Mouse (Mus musculus) midbrain, embryonic 16.5 days (tissue): ENCODE measurements around the gene Cyp1a1. TPM values are rescaled to one million over a fixed set of nuclear protein-coding genes. Genes with fewer than 3 reads are reported as not detected.

Experiments used
- ATAC-seq: fragments of 200-750 bp; cut with Nextera tagmentation; 2 replicates; pipeline ENCODE4 v1.8.0; 2017; ENCODE audit warnings: moderate TSS enrichment
- H3K27ac ChIP-seq: fragments of 300-500 bp; sonication (generic); 2 replicates; pipeline ENCODE4 v1.5.1; 2014; ENCODE audit warnings: mild to moderate bottlenecking, low read length, mixed read lengths
- H3K27me3 ChIP-seq: fragments of 300-500 bp; sonication (generic); 2 replicates; pipeline ENCODE4 v1.6.1; 2014; ENCODE audit warnings: low read depth, low read length, mixed read lengths; ENCODE audit not compliant: control insufficient read depth, insufficient read depth
- H3K36me3 ChIP-seq: fragments of 300-500 bp; sonication (generic); 2 replicates; pipeline ENCODE4 v1.6.1; 2014; ENCODE audit warnings: mild to moderate bottlenecking, low read length, moderate library complexity, mixed read lengths; ENCODE audit not compliant: control insufficient read depth, insufficient read depth
- H3K4me1 ChIP-seq: fragments of 300-500 bp; sonication (generic); 2 replicates; pipeline ENCODE4 v1.6.1; 2014; ENCODE audit warnings: mild to moderate bottlenecking, low read length, mixed read lengths; ENCODE audit not compliant: control insufficient read depth, insufficient read depth
- H3K4me2 ChIP-seq: fragments of 300-500 bp; sonication (generic); 2 replicates; pipeline ENCODE4 v1.6.1; 2014; ENCODE audit warnings: mild to moderate bottlenecking, low read length, mixed read lengths
- H3K4me3 ChIP-seq: fragments of 300-500 bp; sonication (generic); 2 replicates; pipeline ENCODE4 v1.5.1; 2014; ENCODE audit warnings: low read depth, mild to moderate bottlenecking, low read length, moderate library complexity, mixed read lengths
- H3K9ac ChIP-seq: fragments of 300-500 bp; sonication (generic); 2 replicates; pipeline ENCODE4 v1.6.1; 2014; ENCODE audit warnings: low read depth, low read length, mixed read lengths
- H3K9me3 ChIP-seq: fragments of 300-500 bp; sonication (generic); replicated peaks from 2 replicates; pipeline ENCODE4 v1.6.1; 2014; ENCODE audit warnings: mild to moderate bottlenecking, low read length, mixed read lengths; ENCODE audit not compliant: control insufficient read depth, poor library complexity, severe bottlenecking
- WGBS: fragments of 180-500 bp; shearing (Covaris S2); extraction: QIAGEN DNeasy Blood & Tissue Kit; methylation state at CpG from one replicate; pipeline ENCODE4 v1.1.7; 2014; 5-methylcytosine and 5-hydroxymethylcytosine counted together
- polyA plus RNA-seq: library from polyadenylated mRNA; unstranded; fragments of >200 nt; fragmentation: Nextera tagmentation; extraction: Ambion mirVana; gene quantifications from 2 replicates; pipeline ENCODE4 v1.2.1, GENCODE M21; 2015

Cyp1a1 gene
- polyA plus RNA-seq, 1 experiment from 2014 or later = 0.06 TPM

GRCm38 (mm10) chr9:57664616-57665015 lies 23.1 kb upstream of the Cyp1a1 start:
- 72% methylated on average over 7 of the region's 7 CpGs for WGBS
- ATAC-seq = no peak
- H3K9ac ChIP-seq = peak overlapping the region; percentile 28; the same call in 1 of the 2 replicates

GRCm38 (mm10) chr9:57666536-57666935 lies 21.2 kb upstream of the Cyp1a1 start:
- Histone ChIP-seq H3K27me3 (no peaks in the 10 kb centered on the region), H3K9me3 (no peaks in the 10 kb centered on the region), H3K4me3 (no peak overlapping the region), H3K4me1 (no peaks in the 10 kb centered on the region), H3K9ac (no peak overlapping the region), H3K27ac (no peak overlapping the region), H3K4me2 (no peak overlapping the region), H3K36me3 (no peaks in the 10 kb centered on the region)
- ATAC-seq = no peak
- 87% methylated on average over 8 of the region's 8 CpGs for WGBS

More at GRCm38 (mm10) chr9:57664616-57665015, 23.1 kb upstream of the Cyp1a1 start:
- H3K4me2 ChIP-seq = no peak overlapping the region
- H3K36me3 ChIP-seq = no peaks in the 10 kb centered on the region
- H3K27ac ChIP-seq = no peak overlapping the region
- no peaks in the 10 kb centered on the region for H3K4me1 ChIP-seq
- H3K27me3 ChIP-seq = no peaks in the 10 kb centered on the region
- H3K4me3 ChIP-seq = no peak overlapping the region
- no peaks in the 10 kb centered on the region for H3K9me3 ChIP-seq

GRCm38 (mm10) chr9:57667136-57667535 lies 20.6 kb upstream of the Cyp1a1 start:
- no peaks in the 10 kb centered on the region for H3K36me3 ChIP-seq
- 85% methylated on average over 3 of the region's 3 CpGs for WGBS
- no peaks in the 10 kb centered on the region for H3K4me1 ChIP-seq
- H3K4me2 ChIP-seq = no peak overlapping the region
- no peak overlapping the region for H3K27ac ChIP-seq
- H3K9me3 ChIP-seq = no peaks in the 10 kb centered on the region
- H3K9ac ChIP-seq = no peak overlapping the region
- no peak overlapping the region for H3K4me3 ChIP-seq
- no peak for ATAC-seq
- no peaks in the 10 kb centered on the region for H3K27me3 ChIP-seq

- WGBS = 68% methylated on average over 11 of the region's 11 CpGs
- H3K9ac ChIP-seq = no peak overlapping the region
These were observed 19.9 kb upstream of the Cyp1a1 start for GRCm38 (mm10) chr9:57667817-57668216.

GRCm38 (mm10) chr9:57668277-57668676 lies 19.5 kb upstream of the Cyp1a1 start:
- no peak overlapping the region for H3K4me2 ChIP-seq
- no peaks in the 10 kb centered on the region for H3K9me3 ChIP-seq
- H3K27ac ChIP-seq = no peak overlapping the region
- no peak for ATAC-seq
- H3K4me1 ChIP-seq = no peaks in the 10 kb centered on the region
- no peak overlapping the region for H3K4me3 ChIP-seq
- 42% methylated on average over 1 of the region's 1 CpGs for WGBS
- no peaks in the 10 kb centered on the region for H3K27me3 ChIP-seq
- no peaks in the 10 kb centered on the region for H3K36me3 ChIP-seq
- H3K9ac ChIP-seq = no peak overlapping the region

More at GRCm38 (mm10) chr9:57667817-57668216, 19.9 kb upstream of the Cyp1a1 start:
- Histone ChIP-seq H3K27ac (no peak overlapping the region), H3K27me3 (no peaks in the 10 kb centered on the region), H3K4me2 (no peak overlapping the region), H3K4me1 (no peaks in the 10 kb centered on the region), H3K4me3 (no peak overlapping the region), H3K36me3 (no peaks in the 10 kb centered on the region), H3K9me3 (no peaks in the 10 kb centered on the region)
- ATAC-seq = no peak

GRCm38 (mm10) chr9:57669566-57669965 lies 18.2 kb upstream of the Cyp1a1 start:
- Histone ChIP-seq H3K4me1 (no peaks in the 10 kb centered on the region), H3K27ac (no peak overlapping the region), H3K9me3 (no peaks in the 10 kb centered on the region), H3K27me3 (no peaks in the 10 kb centered on the region), H3K9ac (no peak overlapping the region), H3K4me2 (no peak overlapping the region), H3K4me3 (no peak overlapping the region), H3K36me3 (no peaks in the 10 kb centered on the region)
- no peak for ATAC-seq
- WGBS = 79% methylated on average over 3 of the region's 3 CpGs

GRCm38 (mm10) chr9:57671037-57671436 lies 16.7 kb upstream of the Cyp1a1 start:
- WGBS = 90% methylated on average over 4 of the region's 4 CpGs

GRCm38 (mm10) chr9:57671500-57671899 lies 16.2 kb upstream of the Cyp1a1 start:
- Histone ChIP-seq H3K36me3 (no peaks in the 10 kb centered on the region), H3K4me3 (no peak overlapping the region), H3K9me3 (no peaks in the 10 kb centered on the region), H3K9ac (no peak overlapping the region), H3K27me3 (no peaks in the 10 kb centered on the region), H3K4me1 (no peaks in the 10 kb centered on the region), H3K4me2 (no peak overlapping the region), H3K27ac (no peak overlapping the region)
- no peak for ATAC-seq
- WGBS = 88% methylated on average over 5 of the region's 5 CpGs

More at GRCm38 (mm10) chr9:57671037-57671436, 16.7 kb upstream of the Cyp1a1 start:
- no peak overlapping the region for H3K27ac ChIP-seq
- H3K4me3 ChIP-seq = no peak overlapping the region
- H3K4me2 ChIP-seq = no peak overlapping the region
- H3K36me3 ChIP-seq = no peaks in the 10 kb centered on the region
- no peaks in the 10 kb centered on the region for H3K4me1 ChIP-seq
- no peaks in the 10 kb centered on the region for H3K9me3 ChIP-seq
- ATAC-seq = no peak
- no peaks in the 10 kb centered on the region for H3K27me3 ChIP-seq
- H3K9ac ChIP-seq = no peak overlapping the region

- Histone ChIP-seq H3K4me2 (no peak overlapping the region), H3K4me3 (no peak overlapping the region), H3K27ac (no peak overlapping the region), H3K4me1 (no peaks in the 10 kb centered on the region), H3K9ac (no peak overlapping the region), H3K9me3 (no peaks in the 10 kb centered on the region), H3K27me3 (no peaks in the 10 kb centered on the region), H3K36me3 (no peaks in the 10 kb centered on the region)
- 83% methylated on average over 10 of the region's 10 CpGs for WGBS
- ATAC-seq = no peak
These were observed 6.3 kb upstream of the Cyp1a1 start for GRCm38 (mm10) chr9:57681411-57681810.
